Mouse (Mus musculus) gastrocnemius, adult 2 months (tissue): ENCODE measurements at regions not wholly inside any gene's neighbourhood (a gene's known extent, or its start where the extent isn't known, plus 50 kb on each side); places are given as distances from the start of the nearest gene placed in this dataset.

Experiments used
- DNase-seq: peaks from one replicate; pipeline ENCODE4 v3.0.0; 2022
- H3K27ac ChIP-seq: fragments of 200-600 bp; 2 replicates; pipeline ENCODE4 v1.8.1; 2022; ENCODE audit warnings: mild to moderate bottlenecking
- H3K4me3 ChIP-seq: fragments of 200-600 bp; 2 replicates; pipeline ENCODE4 v1.8.1; 2022; ENCODE audit warnings: mild to moderate bottlenecking, moderate library complexity
- CTCF ChIP-seq: fragments of 200-600 bp; IDR thresholded peaks from 2 replicates; pipeline ENCODE4 v1.8.1; 2022; ENCODE audit warnings: antibody characterized with exemption, mild to moderate bottlenecking, moderate library complexity
- intact Hi-C: fragments of 180-260 bp; cut with DNase I; formaldehyde crosslinking; loops from one replicate; pipeline ENCODE4 v1.15.1; 2025

DNA sequence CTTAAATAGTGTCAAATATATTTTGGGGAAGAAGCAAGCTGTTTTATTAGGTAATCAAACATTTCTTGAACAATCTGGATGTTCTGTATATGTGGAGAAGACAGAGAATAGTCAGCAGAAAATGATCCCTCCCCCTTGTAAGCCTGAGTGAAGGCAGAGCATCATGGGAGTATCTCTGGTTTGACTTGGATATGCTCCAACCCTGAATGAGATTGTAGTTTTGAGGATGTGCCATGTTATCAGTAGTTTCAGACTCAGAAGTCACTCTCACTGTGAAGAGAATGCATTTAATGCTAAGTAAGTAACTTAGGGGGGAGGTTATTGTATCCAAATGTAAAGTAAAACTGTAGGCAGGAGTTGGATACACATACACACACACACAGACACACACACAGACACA lies 95.3 kb upstream of the Tmc1 start:
- Histone ChIP-seq H3K4me3 (no peak overlapping the region), H3K27ac (no peak overlapping the region)
- intact Hi-C loops: no loop called here
- TF ChIP-seq CTCF: no peak
- no peak for DNase-seq

GRCm38 (mm10) chr19:21045565-21045964 lies 91.6 kb upstream of the Tmc1 start:
- TF ChIP-seq CTCF: no peak
- DNase-seq: no peak
- intact Hi-C loops: no loop called here
- Histone ChIP-seq H3K27ac (no peak overlapping the region), H3K4me3 (no peak overlapping the region)

- H3K4me3 ChIP-seq: no peak overlapping the region
- no peak for DNase-seq
- no peak for TF ChIP-seq CTCF
- H3K27ac ChIP-seq: no peak overlapping the region
- intact Hi-C loops: no loop called here
These were observed 90.0 kb upstream of the Tmc1 start for GRCm38 (mm10) chr19:21043958-21044357.

DNA sequence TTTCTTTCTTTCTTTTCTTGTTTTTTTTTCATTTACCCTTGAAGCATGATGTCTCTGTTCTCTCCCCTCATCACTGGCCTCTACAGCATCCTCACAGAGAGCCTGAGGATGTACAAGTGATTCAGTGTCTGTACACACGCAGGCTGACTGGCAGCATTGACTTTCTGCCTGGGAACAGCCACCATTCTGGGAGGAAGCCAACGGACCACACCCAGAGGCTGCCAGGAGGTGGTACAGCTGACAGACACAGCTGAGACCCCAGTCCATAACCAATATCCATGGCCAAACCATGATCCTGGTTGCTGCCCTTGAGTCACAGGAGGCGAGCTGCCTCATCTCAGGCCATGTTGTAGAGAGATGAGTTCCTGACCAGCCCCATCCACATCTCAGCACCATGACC lies 88.5 kb upstream of the Tmc1 start:
- Histone ChIP-seq H3K4me3 (no peak overlapping the region), H3K27ac (no peak overlapping the region)
- no peak for TF ChIP-seq CTCF
- no peak for DNase-seq
- intact Hi-C loops: no loop called here

GRCm38 (mm10) chr19:21037448-21038077 lies 83.6 kb upstream of the Tmc1 start:
- DNase-seq: peak; percentile 39
- peak; percentile 77 for TF ChIP-seq CTCF
- intact Hi-C loops: loop anchor here (1.0 to 5.0 kb wide), 4 partner anchors 106 to 525 kb away; partner anchors contain the start of gene Zfand5
- no peak overlapping the region for H3K4me3 ChIP-seq
- H3K27ac ChIP-seq: peak overlapping the region; percentile 84

DNA sequence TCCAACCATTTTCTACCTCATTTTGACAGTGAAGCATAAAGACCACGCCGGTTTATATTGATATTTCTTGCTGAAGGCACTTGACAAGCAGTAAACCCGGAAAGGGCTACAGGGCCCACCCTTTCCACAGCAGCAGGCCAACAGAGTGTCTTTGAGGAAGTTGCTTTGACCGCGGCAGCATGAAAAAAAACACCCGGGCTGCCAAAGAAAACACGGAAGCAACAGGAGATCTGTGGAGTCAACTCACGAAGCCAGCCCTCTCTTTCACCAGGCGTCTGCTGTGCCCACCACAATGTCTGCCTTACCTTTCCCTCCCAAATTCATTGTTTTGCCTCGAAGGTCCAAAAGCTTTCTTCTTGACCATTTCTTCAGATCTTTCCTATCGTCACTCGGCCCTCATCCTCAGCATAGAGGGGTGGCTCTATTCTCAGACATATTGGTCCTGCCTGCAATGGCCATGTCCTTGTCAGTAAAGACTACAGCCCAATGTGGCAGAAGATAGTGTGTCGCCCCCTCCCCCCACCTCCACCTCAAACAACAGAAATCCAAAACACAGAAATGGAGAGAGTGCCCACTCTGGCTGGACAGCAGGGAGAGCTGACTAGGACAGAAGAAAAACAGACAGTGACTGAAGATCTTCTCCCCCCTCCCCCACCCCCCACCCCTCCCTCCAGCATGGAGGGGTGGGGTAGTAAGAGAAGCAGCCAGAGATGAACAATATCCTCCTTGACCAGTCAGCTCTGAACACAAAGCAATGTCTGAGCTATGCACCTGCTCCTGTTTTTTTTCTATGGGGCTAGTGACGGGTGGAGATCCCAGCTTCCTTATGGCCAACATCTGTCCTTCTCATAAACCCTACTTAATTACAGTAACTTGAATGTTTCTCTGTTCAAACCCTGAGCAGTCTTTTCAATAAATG lies 82.8 kb upstream of the Tmc1 start:
- peak overlapping the region; percentile 50 for H3K4me3 ChIP-seq
- peak; percentile 67 for DNase-seq
- TF ChIP-seq CTCF: no peak
- H3K27ac ChIP-seq: peak overlapping the region; percentile 84
- intact Hi-C loops: loop anchor here (1.0 to 5.0 kb wide), 4 partner anchors 107 to 526 kb away; partner anchors contain the start of gene Zfand5

DNA sequence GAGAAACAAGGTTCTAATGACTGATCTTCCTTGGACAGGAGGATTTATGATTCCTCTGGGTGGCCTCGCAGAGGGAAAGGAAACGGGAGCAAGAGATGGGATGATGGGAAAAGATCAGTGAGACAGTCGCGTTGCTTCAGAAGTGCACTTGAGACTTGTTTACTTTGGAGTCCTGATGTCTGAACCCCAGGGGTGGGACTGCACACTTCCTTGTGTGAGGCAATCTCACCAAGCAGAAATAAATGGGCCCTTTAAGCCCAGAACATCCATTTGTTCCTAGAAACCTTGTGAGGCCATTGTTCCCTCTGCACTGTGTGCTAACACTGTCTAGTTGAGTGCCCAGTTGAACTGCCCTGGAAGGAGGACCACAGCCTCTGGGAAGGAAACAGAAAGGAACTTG lies 81.5 kb upstream of the Tmc1 start:
- intact Hi-C loops: loop anchor here (5.0 kb wide), 2 partner anchors 237 to 527 kb away; partner anchors contain the start of gene Zfand5
- Histone ChIP-seq H3K4me3 (no peak overlapping the region), H3K27ac (peak overlapping the region; percentile 84)
- DNase-seq: no peak
- no peak for TF ChIP-seq CTCF

- TF ChIP-seq CTCF: no peak
- intact Hi-C loops: loop anchor here (5.0 kb wide), 1 partner anchor 218 kb away; no protein-coding TSS in a partner anchor
- Histone ChIP-seq H3K4me3 (no peak overlapping the region), H3K27ac (no peak overlapping the region)
- DNase-seq: no peak
These were observed 80.0 kb upstream of the Tmc1 start for GRCm38 (mm10) chr19:21033991-21034390.

DNA sequence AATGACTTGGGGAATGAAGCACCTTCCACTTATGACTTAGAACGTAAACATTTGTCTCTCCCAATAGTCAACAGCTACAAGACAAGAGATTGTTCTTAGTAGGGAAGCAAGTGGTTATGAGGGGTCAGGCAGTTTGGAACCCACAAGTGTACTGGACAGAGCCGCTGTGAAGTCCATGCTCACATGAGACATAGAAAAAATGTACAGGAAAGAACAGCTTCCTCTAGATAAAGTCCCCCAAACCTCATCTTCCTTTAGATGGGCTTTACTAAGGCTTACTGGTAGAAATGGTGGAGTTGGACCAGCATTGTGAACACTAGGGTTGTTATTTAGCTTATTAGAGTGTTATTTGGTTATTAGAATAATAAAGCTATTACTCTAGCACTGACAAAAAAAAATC lies 78.6 kb upstream of the Tmc1 start:
- Histone ChIP-seq H3K27ac (peak overlapping the region; percentile 43), H3K4me3 (no peak overlapping the region)
- no peak for DNase-seq
- intact Hi-C loops: loop anchor here (5.0 kb wide), 1 partner anchor 220 kb away; no protein-coding TSS in a partner anchor
- TF ChIP-seq CTCF: no peak

DNA sequence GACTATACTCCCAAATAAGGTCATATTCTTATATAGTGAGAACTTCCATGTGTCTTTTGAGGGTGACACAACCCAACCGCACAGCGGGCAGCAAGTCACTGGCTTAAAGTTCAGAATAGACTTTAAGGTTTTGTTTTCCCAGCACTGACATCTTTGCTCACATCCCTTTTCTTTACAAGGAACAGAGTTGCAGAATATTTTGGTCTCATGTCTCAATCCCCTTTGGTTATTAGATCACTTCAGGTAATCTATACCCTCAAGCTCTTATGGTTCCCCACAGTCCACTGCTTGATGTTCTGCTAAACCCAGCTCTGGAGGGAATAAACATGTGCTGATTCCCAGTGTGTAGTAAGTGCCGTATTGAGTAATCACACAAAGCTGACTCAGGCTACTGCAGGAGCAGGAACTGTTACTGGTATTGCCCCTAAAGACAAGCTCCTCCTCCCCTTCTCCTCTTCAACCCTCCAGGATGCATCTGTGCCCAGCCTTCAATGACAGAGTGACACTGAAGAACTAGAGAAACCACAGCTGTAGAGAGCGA lies 77.8 kb upstream of the Tmc1 start:
- intact Hi-C loops: loop anchor here (5.0 kb wide), 1 partner anchor 220 kb away; no protein-coding TSS in a partner anchor
- DNase-seq: no peak
- no peak for TF ChIP-seq CTCF
- H3K4me3 ChIP-seq: no peak overlapping the region
- H3K27ac ChIP-seq: peak overlapping the region; percentile 43; the same call in 1 of the 2 replicates

- DNase-seq: no peak
- Histone ChIP-seq H3K27ac (peak overlapping the region; percentile 12), H3K4me3 (no peak overlapping the region)
- TF ChIP-seq CTCF: no peak
- intact Hi-C loops: loop anchor here (5.0 kb wide), 1 partner anchor 221 kb away; no protein-coding TSS in a partner anchor
These were observed 77.0 kb upstream of the Tmc1 start for GRCm38 (mm10) chr19:21030971-21031370.

- H3K4me3 ChIP-seq: no peak overlapping the region
- no peak overlapping the region for H3K27ac ChIP-seq
- no peak for TF ChIP-seq CTCF
- DNase-seq: no peak
- intact Hi-C loops: no loop called here
These were observed 75.0 kb upstream of the Tmc1 start for GRCm38 (mm10) chr19:21028981-21029380.

- Histone ChIP-seq H3K4me3 (no peak overlapping the region), H3K27ac (no peak overlapping the region)
- TF ChIP-seq CTCF: no peak
- intact Hi-C loops: no loop called here
- DNase-seq: no peak
These were observed 58.4 kb upstream of the Tmc1 start for GRCm38 (mm10) chr19:21012391-21012790.
